8 mouse cellular contexts compared by ENCODE assay signal in genomic region chr8:121619401-121619995, GRCm38 (mm10). TPM values are rescaled to one million over a fixed set of nuclear protein-coding genes. Genes with fewer than 3 reads are reported as not detected.
DNase-seq lines count a peak whose midpoint lies in the region; ATAC-seq and TF ChIP-seq lines count a peak whose summit lies in the region.

No protein-coding gene starts in this region.

- H3K9ac ChIP-seq in heart, embryonic 16.5 days (ENCODE audit: low read length), result 0 out of 2 replicates have a peak overlapping the region, but pooled peaks have one; percentile 11
- H3K9ac ChIP-seq in midbrain, embryonic 13.5 days (replicated peaks), result 0 out of 2 replicates have a peak overlapping the region, but pooled peaks have one; percentile 3

- no peak for TF ChIP-seq POLR2A in testis, adult 2 months (IDR thresholded peaks at IDR 0.05; ENCODE audit: control insufficient read depth, low read depth, low read length)

- H3K4me1 ChIP-seq in testis, adult 2 months (ENCODE audit: control insufficient read depth, insufficient read depth, low read length), result peaks cover 5% of the 10 kb centered on the region
- H3K4me1 ChIP-seq in heart, embryonic 16.5 days (ENCODE audit: control insufficient read depth, insufficient read depth, low read length), result peaks cover 38% of the 10 kb centered on the region
- peaks cover 35% of the 10 kb centered on the region for H3K4me1 ChIP-seq in midbrain, embryonic 13.5 days (replicated peaks)

- peak overlapping the region; percentile 8; the same call in 1 of the 2 replicates for H3K4me2 ChIP-seq in heart, embryonic 16.5 days (ENCODE audit: low read depth, low read length)
- H3K4me2 ChIP-seq in midbrain, embryonic 13.5 days (replicated peaks), result no peak overlapping the region

- no peaks in the 10 kb centered on the region; the same call in none of the 2 replicates for H3K36me3 ChIP-seq in testis, adult 2 months (ENCODE audit: control insufficient read depth, insufficient read depth, low read length)
- H3K36me3 ChIP-seq in heart, embryonic 16.5 days (ENCODE audit: control insufficient read depth, insufficient read depth), result peaks cover 4% of the 10 kb centered on the region
- H3K36me3 ChIP-seq in midbrain, embryonic 13.5 days, result peaks cover 34% of the 10 kb centered on the region

- peak overlapping the region; percentile 36 for H3K27ac ChIP-seq in testis, adult 2 months (ENCODE audit: control insufficient read depth, insufficient read depth, low read depth, low read length)
- peak overlapping the region; percentile 86 for H3K27ac ChIP-seq in heart, embryonic 16.5 days (ENCODE audit: low read length)
- 0 out of 2 replicates have a peak overlapping the region, but pooled peaks have one; percentile 15 for H3K27ac ChIP-seq in midbrain, embryonic 13.5 days

- no peaks in the 10 kb centered on the region for H3K9me3 ChIP-seq in heart, embryonic 16.5 days (replicated peaks; ENCODE audit: control insufficient read depth, low read length)
- H3K9me3 ChIP-seq in midbrain, embryonic 13.5 days, result no peaks in the 10 kb centered on the region

- no peak for DNase-seq in testis, postnatal 10 days (ENCODE audit: low spot score)
- peak; percentile 91 to 93 for DNase-seq in kidney, postnatal 25 days
- DNase-seq in spleen, postnatal 10 days (ENCODE audit: low spot score in 2 of 2), result no peak
- DNase-seq in layer of hippocampus, postnatal 10 days (ENCODE audit: low spot score in 2 of 2), result no peak

- H3K4me3 ChIP-seq in testis, adult 2 months (ENCODE audit: control insufficient read depth, low read depth, low read length), result no peak overlapping the region
- H3K4me3 ChIP-seq in heart, embryonic 16.5 days (ENCODE audit: low read length), result no peak overlapping the region
- H3K4me3 ChIP-seq in midbrain, embryonic 13.5 days (replicated peaks), result no peak overlapping the region

- WGBS in heart, embryonic 16.5 days, result 26% methylated on average over 7 of the region's 7 CpGs
- WGBS in midbrain, embryonic 13.5 days, result 77% methylated on average over 7 of the region's 7 CpGs

- H3K27me3 ChIP-seq in testis, adult 2 months (ENCODE audit: control insufficient read depth, insufficient read depth, low read length), result no peaks in the 10 kb centered on the region
- H3K27me3 ChIP-seq in heart, embryonic 16.5 days (ENCODE audit: control insufficient read depth, insufficient read depth, low read length), result no peaks in the 10 kb centered on the region; the same call in 1 of the 2 replicates
- no peaks in the 10 kb centered on the region for H3K27me3 ChIP-seq in midbrain, embryonic 13.5 days

- peak; percentile 84 for ATAC-seq in heart, embryonic 16.5 days (replicated peaks; ENCODE audit: extremely low read depth, insufficient read depth, low FRiP score)
- no peak for ATAC-seq in midbrain, embryonic 13.5 days
- ATAC-seq in inflammation-experienced regulatory T-cells, adult 6 months, result no peak

- TF ChIP-seq CTCF in testis, adult 2 months (IDR thresholded peaks at IDR 0.05; ENCODE audit: control insufficient read depth, insufficient read depth, insufficient replicate concordance, low read depth, low read length), result no peak

RNA-seq across cellular contexts. Expression of gene Map1lc3b, which starts 29.3 kb away (rescaled TPM):
- polyA plus RNA-seq in testis, adult 2 months (2012; rRNA removed), result 22.6 and 26.5 TPM in 2 replicates
- polyA plus RNA-seq in heart, embryonic 16.5 days (2015; fragmentation: Nextera tagmentation; extraction: Ambion mirVana), result 203 and 251 TPM in 2 replicates
- polyA plus RNA-seq in midbrain, embryonic 13.5 days (2015; fragmentation: Nextera tagmentation; extraction: Ambion mirVana), result 364 and 371 TPM in 2 replicates
- polyA plus RNA-seq in inflammation-experienced regulatory T-cells, adult 6 months (2017; shearing (Covaris generic)), result 100 to 1,000 TPM; 453 to 467 (median 467) TPM
- total RNA-seq in layer of hippocampus, postnatal 10 days (2021), result 100 to 1,000 TPM; 142 to 149 TPM

RNA-seq across cellular contexts. Expression of gene Zcchc14, which starts 33.2 kb away (rescaled TPM):
- polyA plus RNA-seq in testis, adult 2 months (2012; rRNA removed), result 10.9 and 11.0 TPM in 2 replicates
- 7.9 and 8.5 TPM in 2 replicates for polyA plus RNA-seq in heart, embryonic 16.5 days (2015; fragmentation: Nextera tagmentation; extraction: Ambion mirVana)
- polyA plus RNA-seq in midbrain, embryonic 13.5 days (2015; fragmentation: Nextera tagmentation; extraction: Ambion mirVana), result 27.6 and 29.5 TPM in 2 replicates
- polyA plus RNA-seq in inflammation-experienced regulatory T-cells, adult 6 months (2017; shearing (Covaris generic)), result 1 to 10 TPM in 1 of 3 experiments, under 1 TPM in 2; 0.09 to 1.0 (median 0.22) TPM
- 10 to 100 TPM; 93.9 to 95.2 TPM for total RNA-seq in layer of hippocampus, postnatal 10 days (2021)

RNA-seq across cellular contexts. Expression of gene Fbxo31, which starts 40.9 kb away (rescaled TPM):
- 6.1 and 6.8 TPM in 2 replicates for polyA plus RNA-seq in testis, adult 2 months (2012; rRNA removed)
- 10.8 and 11.8 TPM in 2 replicates for polyA plus RNA-seq in heart, embryonic 16.5 days (2015; fragmentation: Nextera tagmentation; extraction: Ambion mirVana)
- polyA plus RNA-seq in midbrain, embryonic 13.5 days (2015; fragmentation: Nextera tagmentation; extraction: Ambion mirVana), result 21.3 and 22.9 TPM in 2 replicates
- polyA plus RNA-seq in inflammation-experienced regulatory T-cells, adult 6 months (2017; shearing (Covaris generic)), result 1 to 10 TPM; 2.1 to 2.2 (median 2.2) TPM
- 10 to 100 TPM; 88.4 to 95.5 TPM for total RNA-seq in layer of hippocampus, postnatal 10 days (2021)

Comparison
In these comparisons a context has a peak if more than half of its experiments do, and no peak if none do; other contexts are left out.
1. H3K27ac ChIP-seq: peak in every context shown above with its lines; median percentile 86 in heart, embryonic 16.5 days; 36 in testis, adult 2 months; 15 in midbrain, embryonic 13.5 days.
2. DNase-seq: peak in kidney, postnatal 25 days (2 of 2); none in testis, postnatal 10 days (single experiment), spleen, postnatal 10 days (0 of 2) and layer of hippocampus, postnatal 10 days (0 of 2).